Mouse (Mus musculus) embryonic facial prominence, embryonic 14.5 days (tissue): Measurements from ENCODE around the gene Galnt18. TPM values are rescaled to one million over a fixed set of nuclear protein-coding genes. Genes with fewer than 3 reads are reported as not detected.

Experiments used
- ATAC-seq: fragments of 200-750 bp; cut with Nextera tagmentation; 2 replicates; pipeline ENCODE4 v1.8.0; 2017; ENCODE audit warnings: low read depth, moderate number of reproducible peaks, moderate TSS enrichment
- DNase-seq: peaks from one replicate; pipeline ENCODE4 v3.0.0-alpha.2; 2015; ENCODE audit warnings: low spot score
- H3K27ac ChIP-seq: fragments of 300-500 bp; sonication (generic); replicated peaks from 2 replicates; pipeline ENCODE4 v1.5.1; 2014; ENCODE audit warnings: low read depth, mild to moderate bottlenecking, low read length, moderate library complexity
- H3K27me3 ChIP-seq: fragments of 300-500 bp; sonication (generic); replicated peaks from 2 replicates; pipeline ENCODE4 v1.6.1; 2014; ENCODE audit warnings: low read length; ENCODE audit not compliant: control insufficient read depth, insufficient read depth
- H3K36me3 ChIP-seq: fragments of 300-500 bp; sonication (generic); 2 replicates; pipeline ENCODE4 v1.6.1; 2014; ENCODE audit warnings: low read length, mixed read lengths; ENCODE audit not compliant: control insufficient read depth, insufficient read depth
- H3K4me1 ChIP-seq: fragments of 300-500 bp; sonication (generic); 2 replicates; pipeline ENCODE4 v1.6.1; 2014; ENCODE audit warnings: antibody characterized with exemption, low read length; ENCODE audit not compliant: control insufficient read depth, insufficient read depth
- H3K4me2 ChIP-seq: fragments of 300-500 bp; sonication (generic); 2 replicates; pipeline ENCODE4 v1.6.1; 2014; ENCODE audit warnings: low read depth, mild to moderate bottlenecking, low read length, moderate library complexity, mixed read lengths
- H3K4me3 ChIP-seq: fragments of 300-500 bp; sonication (generic); 2 replicates; pipeline ENCODE4 v1.5.1; 2014; ENCODE audit warnings: low read depth, mild to moderate bottlenecking, low read length
- H3K9ac ChIP-seq: fragments of 300-500 bp; sonication (generic); 2 replicates; pipeline ENCODE4 v1.6.1; 2014; ENCODE audit warnings: low read depth, mild to moderate bottlenecking, low read length, moderate library complexity, mixed read lengths
- H3K9me3 ChIP-seq: fragments of 300-500 bp; sonication (generic); 2 replicates; pipeline ENCODE4 v1.6.1; 2016; ENCODE audit warnings: low read length; ENCODE audit not compliant: control insufficient read depth
- WGBS: fragments of 180-500 bp; shearing (Covaris S2); extraction: QIAGEN DNeasy Blood & Tissue Kit; methylation state at CpG from one replicate; pipeline ENCODE4 v1.1.7; 2014; 5-methylcytosine and 5-hydroxymethylcytosine counted together
- polyA plus RNA-seq: library from polyadenylated mRNA; unstranded; fragments of >200 nt; fragmentation: Nextera tagmentation; extraction: Ambion mirVana; gene quantifications from 2 replicates; pipeline ENCODE4 v1.2.1, GENCODE M21; 2014

Gene Galnt18
- polyA plus RNA-seq, 1 experiment from 2014 or later = 19.2 TPM

DNA sequence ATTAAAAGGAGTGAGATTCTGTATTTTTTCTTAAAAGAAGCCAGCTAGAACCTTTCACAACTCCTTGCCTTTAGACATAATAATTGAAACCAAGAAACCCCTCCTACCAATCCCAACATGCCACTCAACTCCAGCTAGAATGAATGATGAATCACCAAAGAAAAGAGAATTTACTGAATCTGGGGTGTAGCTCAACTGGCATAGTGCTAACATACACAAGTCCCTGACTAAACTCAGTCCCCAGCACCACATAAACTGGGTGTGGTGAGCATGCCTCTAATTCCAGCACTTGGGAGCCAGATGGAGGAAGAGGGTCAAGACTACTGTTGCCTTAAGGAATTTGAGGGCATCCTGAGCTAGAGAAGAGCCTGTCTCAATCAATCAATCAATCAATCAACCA lies 83.6 kb downstream of the Galnt18 start:
- ATAC-seq = no peak
- Histone ChIP-seq H3K27ac (no peak overlapping the region), H3K4me1 (no peaks in the 10 kb centered on the region), H3K9me3 (no peaks in the 10 kb centered on the region), H3K27me3 (no peaks in the 10 kb centered on the region), H3K4me3 (no peak overlapping the region), H3K36me3 (no peaks in the 10 kb centered on the region), H3K4me2 (no peak overlapping the region), H3K9ac (no peak overlapping the region)
- DNase-seq = no peak

DNA sequence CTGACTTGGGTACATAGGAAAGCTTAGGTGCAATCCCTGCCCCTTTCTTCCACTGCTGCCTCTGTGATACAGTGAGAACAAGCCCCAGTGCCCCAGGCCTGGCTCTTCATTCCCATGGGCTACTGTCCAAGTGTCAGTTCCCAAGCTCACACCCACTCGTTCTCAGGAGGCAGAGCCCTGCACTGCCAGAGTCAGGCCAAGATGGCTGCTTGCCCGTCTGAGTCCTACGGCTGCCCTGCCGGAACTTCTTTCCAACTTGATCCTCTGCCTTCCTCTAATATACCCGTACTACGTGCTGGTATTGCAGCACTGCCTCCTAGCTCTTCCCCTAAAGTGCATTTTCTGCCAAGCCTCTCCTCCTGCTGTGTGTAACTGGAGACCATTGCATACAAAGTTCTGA lies 85.5 kb downstream of the Galnt18 start:
- H3K27ac ChIP-seq = no peak overlapping the region
- no peaks in the 10 kb centered on the region for H3K36me3 ChIP-seq
- H3K9ac ChIP-seq = no peak overlapping the region
- 77% methylated on average over 6 of the region's 6 CpGs for WGBS
- H3K27me3 ChIP-seq = no peaks in the 10 kb centered on the region
- no peaks in the 10 kb centered on the region for H3K9me3 ChIP-seq
- ATAC-seq (no peak), DNase-seq (peak; percentile 27)
- no peak overlapping the region for H3K4me2 ChIP-seq
- no peak overlapping the region for H3K4me3 ChIP-seq
- H3K4me1 ChIP-seq = no peaks in the 10 kb centered on the region

GRCm38 (mm10) chr7:111692641-111693261 lies 87.0 kb downstream of the Galnt18 start:
- Histone ChIP-seq H3K4me2 (no peak overlapping the region), H3K9me3 (no peaks in the 10 kb centered on the region), H3K27ac (no peak overlapping the region), H3K27me3 (no peaks in the 10 kb centered on the region), H3K36me3 (no peaks in the 10 kb centered on the region), H3K9ac (no peak overlapping the region), H3K4me3 (no peak overlapping the region), H3K4me1 (no peaks in the 10 kb centered on the region)
- 83% methylated on average over 9 of the region's 9 CpGs for WGBS
- ATAC-seq (peak; percentile 83), DNase-seq (peak; percentile 71)

- Histone ChIP-seq H3K9ac (no peak overlapping the region), H3K4me3 (no peak overlapping the region), H3K27ac (no peak overlapping the region), H3K27me3 (no peaks in the 10 kb centered on the region), H3K36me3 (no peaks in the 10 kb centered on the region), H3K9me3 (no peaks in the 10 kb centered on the region), H3K4me2 (no peak overlapping the region), H3K4me1 (no peaks in the 10 kb centered on the region; the same call in 1 of the 2 replicates)
- DNase-seq = no peak
- no peak for ATAC-seq
- WGBS = 95% methylated on average over 3 of the region's 3 CpGs
Measured at GRCm38 (mm10) chr7:111680108-111680507, 99.7 kb downstream of the Galnt18 start.

DNA sequence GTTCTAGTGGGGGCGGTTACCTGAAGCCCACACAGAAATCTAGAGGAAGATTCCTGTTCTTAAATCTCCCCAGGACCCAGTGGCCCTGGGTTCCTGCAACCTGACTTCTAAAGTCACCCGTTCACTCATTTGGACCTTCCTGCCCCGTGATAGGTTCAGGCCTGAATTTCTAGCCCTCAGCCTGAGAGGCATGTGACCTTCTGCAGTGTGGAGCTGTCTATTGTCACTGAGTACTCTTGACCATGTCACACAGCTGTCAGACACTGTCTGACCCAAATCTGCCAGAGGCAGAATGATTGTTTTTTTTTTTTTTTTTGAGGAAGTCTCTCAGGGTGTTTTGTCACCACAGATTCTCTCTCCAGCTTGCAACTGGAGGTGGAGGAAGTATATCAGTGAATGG lies 103.3 kb downstream of the Galnt18 start:
- Histone ChIP-seq H3K9ac (no peak overlapping the region), H3K4me2 (no peak overlapping the region), H3K9me3 (no peaks in the 10 kb centered on the region), H3K4me1 (no peaks in the 10 kb centered on the region; the same call in 1 of the 2 replicates), H3K27me3 (no peaks in the 10 kb centered on the region), H3K27ac (no peak overlapping the region), H3K4me3 (no peak overlapping the region), H3K36me3 (no peaks in the 10 kb centered on the region)
- ATAC-seq (no peak), DNase-seq (no peak)
- 83% methylated on average over 3 of the region's 3 CpGs for WGBS

DNA sequence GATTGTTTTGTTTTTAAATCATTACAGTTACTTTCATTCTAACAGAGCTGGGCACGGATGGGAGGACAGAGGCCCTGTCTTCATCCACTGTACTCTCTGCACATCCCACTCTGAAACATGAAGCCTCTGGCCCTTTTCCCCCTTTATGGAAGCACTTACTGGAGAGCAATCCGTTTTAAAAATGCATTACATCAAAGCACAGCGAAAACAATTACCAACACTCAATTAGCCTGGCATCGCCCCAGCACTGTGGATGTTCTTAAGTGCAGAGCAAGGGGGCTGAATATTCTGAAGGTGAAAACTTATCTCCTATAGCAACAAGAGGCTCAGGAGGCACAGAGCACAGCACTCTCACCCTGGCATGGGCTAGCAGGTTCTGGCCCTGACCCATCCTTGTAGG lies 107.3 kb downstream of the Galnt18 start:
- ATAC-seq (no peak), DNase-seq (peak; percentile 39)
- H3K4me3 ChIP-seq = no peak overlapping the region
- no peak overlapping the region for H3K4me2 ChIP-seq
- no peaks in the 10 kb centered on the region for H3K36me3 ChIP-seq
- no peaks in the 10 kb centered on the region for H3K27me3 ChIP-seq
- H3K9ac ChIP-seq = no peak overlapping the region
- no peaks in the 10 kb centered on the region; the same call in 1 of the 2 replicates for H3K4me1 ChIP-seq
- no peak overlapping the region for H3K27ac ChIP-seq
- no peaks in the 10 kb centered on the region for H3K9me3 ChIP-seq
- 51% methylated on average over 4 of the region's 4 CpGs for WGBS

DNA sequence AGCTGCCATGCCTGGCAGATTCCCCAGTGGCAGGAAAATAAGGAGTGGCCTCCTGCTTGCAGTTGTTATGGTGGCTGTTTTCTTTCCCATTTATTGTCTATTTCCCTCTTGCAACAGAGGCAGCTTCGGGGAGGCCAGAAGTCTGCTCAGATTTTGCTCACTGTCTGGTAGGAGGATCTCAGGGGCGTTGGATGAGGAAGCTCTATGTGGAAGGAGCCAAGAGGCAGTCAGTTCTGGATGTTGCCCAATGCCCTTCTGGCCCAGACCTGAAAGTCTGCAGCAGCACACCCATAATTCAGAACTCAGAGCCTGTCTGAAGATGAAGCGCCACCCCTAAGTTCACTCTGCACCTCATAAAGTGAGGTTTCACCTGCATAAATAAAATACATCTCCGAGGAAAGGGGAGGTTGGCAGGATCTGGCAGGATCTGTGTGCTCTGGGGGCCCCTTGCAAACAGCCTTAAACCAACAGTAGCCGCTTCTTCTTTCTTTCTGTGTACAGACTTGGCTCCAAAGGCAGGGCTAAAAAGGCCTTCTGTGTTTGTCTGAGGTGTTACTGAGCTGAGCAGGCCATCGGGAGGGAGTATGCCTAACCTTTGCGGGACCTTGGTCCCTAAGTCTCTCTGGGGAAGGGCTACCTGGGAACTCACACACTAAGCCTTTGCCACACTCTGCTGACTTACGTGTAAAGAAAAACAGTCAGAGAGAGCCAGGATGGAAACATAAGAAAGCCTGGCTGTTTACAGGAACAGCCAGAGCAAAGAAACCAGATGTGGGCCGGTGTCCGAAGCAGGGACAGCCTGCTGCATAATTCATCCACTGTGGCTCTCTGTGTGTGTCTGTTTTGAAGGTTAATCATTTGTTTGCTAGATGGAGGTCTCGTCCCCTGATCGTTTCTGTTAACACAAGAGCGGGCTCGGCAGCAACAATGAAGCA lies 116.4 kb downstream of the Galnt18 start:
- H3K27ac ChIP-seq = peak overlapping the region; percentile 52
- H3K9me3 ChIP-seq = no peaks in the 10 kb centered on the region
- H3K9ac ChIP-seq = 0 out of 2 replicates have a peak overlapping the region, but pooled peaks have one; percentile 15
- DNase-seq = peak; percentile 41
- peaks cover 18% of the 10 kb centered on the region for H3K4me1 ChIP-seq
- H3K36me3 ChIP-seq = no peaks in the 10 kb centered on the region
- no peak overlapping the region for H3K4me3 ChIP-seq
- H3K4me2 ChIP-seq = no peak overlapping the region
- H3K27me3 ChIP-seq = no peaks in the 10 kb centered on the region
- ATAC-seq = peak; percentile 42
- 45% methylated on average over 14 of the region's 14 CpGs for WGBS

- no peaks in the 10 kb centered on the region for H3K36me3 ChIP-seq
- H3K4me2 ChIP-seq = no peak overlapping the region
- no peak overlapping the region for H3K4me3 ChIP-seq
- no peaks in the 10 kb centered on the region for H3K9me3 ChIP-seq
- peaks cover 12% of the 10 kb centered on the region for H3K4me1 ChIP-seq
- no peak overlapping the region for H3K9ac ChIP-seq
- H3K27me3 ChIP-seq = no peaks in the 10 kb centered on the region
- H3K27ac ChIP-seq = no peak overlapping the region
- 51% methylated on average over 4 of the region's 4 CpGs for WGBS
- DNase-seq (peak; percentile 66), ATAC-seq (peak; percentile 48; the same call in 1 of the 2 replicates)
Measured at GRCm38 (mm10) chr7:111658579-111658978, 121.2 kb downstream of the Galnt18 start.
